Mouse (Mus musculus): ENCODE measurements around the gene 4933415F23Rik. TPM values are rescaled to one million over a fixed set of nuclear protein-coding genes. Genes with fewer than 3 reads are reported as not detected.
"Not testable (repeated sequence)": the region's sequence is repeated elsewhere in the genome, so short reads cannot be mapped to it uniquely, and the experiment has no call there.

4933415F23Rik gene
- polyA plus RNA-seq (2015; fragmentation: Nextera tagmentation; extraction: Ambion mirVana), result not detected in 2 replicates

GRCm38 (mm10) chr1:23102021-23102420 is at the start of gene 4933415F23Rik:
4933415F23Rik (minus strand) TSS chr1:23102253.
- Histone ChIP-seq H3K4me3 (replicated peaks; ENCODE audit: low read length) (no peak within 1 kb of the TSS), H3K27ac (ENCODE audit: low read length) (no peak within 1 kb of the TSS), H3K36me3 (ENCODE audit: control insufficient read depth, insufficient read depth, low read length) (no peaks in the 10 kb centered on the region), H3K4me1 (ENCODE audit: control insufficient read depth, insufficient read depth, low read length) (no peaks in the 10 kb centered on the region), H3K9ac (ENCODE audit: low read length) (no peak within 1 kb of the TSS), H3K9me3 (replicated peaks; ENCODE audit: control insufficient read depth, low read length) (no peaks in the 10 kb centered on the region), H3K27me3 (ENCODE audit: control insufficient read depth, insufficient read depth, low read length) (no peaks in the 10 kb centered on the region), H3K4me2 (ENCODE audit: low read depth, low read length) (no peak within 1 kb of the TSS)
- WGBS, result 91% methylated on average over 20 of the region's 20 CpGs
- no peak for ATAC-seq (ENCODE audit: insufficient read depth, low FRiP score)

GRCm38 (mm10) chr1:23151722-23152121 is 49.7 kb upstream of the 4933415F23Rik start:
- Histone ChIP-seq H3K4me1 (ENCODE audit: control insufficient read depth, insufficient read depth, low read length) (no peaks in the 10 kb centered on the region), H3K4me3 (replicated peaks; ENCODE audit: low read length) (no peak overlapping the region), H3K9me3 (replicated peaks; ENCODE audit: control insufficient read depth, low read length) (no peaks in the 10 kb centered on the region), H3K9ac (ENCODE audit: low read length) (no peak overlapping the region), H3K36me3 (ENCODE audit: control insufficient read depth, insufficient read depth, low read length) (no peaks in the 10 kb centered on the region), H3K27ac (ENCODE audit: low read length) (no peak overlapping the region), H3K27me3 (ENCODE audit: control insufficient read depth, insufficient read depth, low read length) (no peaks in the 10 kb centered on the region), H3K4me2 (ENCODE audit: low read depth, low read length) (no peak overlapping the region)
- WGBS, result 95% methylated on average over 1 of the region's 1 CpGs
- no peak for ATAC-seq (ENCODE audit: insufficient read depth, low FRiP score)

- Histone ChIP-seq H3K4me1 (ENCODE audit: control insufficient read depth, insufficient read depth, low read length) (no peaks in the 10 kb centered on the region), H3K9me3 (replicated peaks; ENCODE audit: control insufficient read depth, low read length) (no peaks in the 10 kb centered on the region), H3K36me3 (ENCODE audit: control insufficient read depth, insufficient read depth, low read length) (no peaks in the 10 kb centered on the region), H3K27me3 (ENCODE audit: control insufficient read depth, insufficient read depth, low read length) (no peaks in the 10 kb centered on the region), H3K27ac (ENCODE audit: low read length) (no peak overlapping the region), H3K9ac (ENCODE audit: low read length) (no peak overlapping the region), H3K4me2 (ENCODE audit: low read depth, low read length) (no peak overlapping the region), H3K4me3 (replicated peaks; ENCODE audit: low read length) (no peak overlapping the region)
- WGBS, result 42% methylated on average over 5 of the region's 5 CpGs
- no peak for ATAC-seq (ENCODE audit: insufficient read depth, low FRiP score)
Observed at GRCm38 (mm10) chr1:23146198-23146873, 44.3 kb upstream of the 4933415F23Rik start.

- H3K27ac ChIP-seq (ENCODE audit: low read length), result no peak overlapping the region
- H3K27me3 ChIP-seq (ENCODE audit: control insufficient read depth, insufficient read depth, low read length), result no peaks in the 10 kb centered on the region
- no peak overlapping the region for H3K9ac ChIP-seq (ENCODE audit: low read length)
- 80% methylated on average over 10 of the region's 10 CpGs for WGBS
- no peak for ATAC-seq (ENCODE audit: insufficient read depth, low FRiP score)
- H3K9me3 ChIP-seq (replicated peaks; ENCODE audit: control insufficient read depth, low read length), result no peaks in the 10 kb centered on the region
- no peaks in the 10 kb centered on the region for H3K4me1 ChIP-seq (ENCODE audit: control insufficient read depth, insufficient read depth, low read length)
- H3K4me2 ChIP-seq (ENCODE audit: low read depth, low read length), result no peak overlapping the region
- H3K4me3 ChIP-seq (replicated peaks; ENCODE audit: low read length), result no peak overlapping the region
- no peaks in the 10 kb centered on the region for H3K36me3 ChIP-seq (ENCODE audit: control insufficient read depth, insufficient read depth, low read length)
Observed at GRCm38 (mm10) chr1:23141121-23141811, 39.2 kb upstream of the 4933415F23Rik start.

- H3K4me2 ChIP-seq (ENCODE audit: low read depth, low read length); H3K36me3 ChIP-seq (ENCODE audit: control insufficient read depth, insufficient read depth, low read length); H3K4me3 ChIP-seq (replicated peaks; ENCODE audit: low read length); H3K27ac ChIP-seq (ENCODE audit: low read length); H3K27me3 ChIP-seq (ENCODE audit: control insufficient read depth, insufficient read depth, low read length); H3K9me3 ChIP-seq (replicated peaks; ENCODE audit: control insufficient read depth, low read length); H3K4me1 ChIP-seq (ENCODE audit: control insufficient read depth, insufficient read depth, low read length); H3K9ac ChIP-seq (ENCODE audit: low read length); ATAC-seq (ENCODE audit: insufficient read depth, low FRiP score): not testable (repeated sequence)
- WGBS, result 0% methylated on average over 1 of the region's 1 CpGs
Observed at GRCm38 (mm10) chr1:23140530-23140929, 38.5 kb upstream of the 4933415F23Rik start.

GRCm38 (mm10) chr1:23120901-23121300 is 18.8 kb upstream of the 4933415F23Rik start:
- no peaks in the 10 kb centered on the region for H3K9me3 ChIP-seq (replicated peaks; ENCODE audit: control insufficient read depth, low read length)
- no peaks in the 10 kb centered on the region for H3K4me1 ChIP-seq (ENCODE audit: control insufficient read depth, insufficient read depth, low read length)
- no peak overlapping the region for H3K27ac ChIP-seq (ENCODE audit: low read length)
- H3K9ac ChIP-seq (ENCODE audit: low read length), result no peak overlapping the region
- no peak overlapping the region for H3K4me2 ChIP-seq (ENCODE audit: low read depth, low read length)
- H3K4me3 ChIP-seq (replicated peaks; ENCODE audit: low read length), result no peak overlapping the region
- no peak for ATAC-seq (ENCODE audit: insufficient read depth, low FRiP score)
- no peaks in the 10 kb centered on the region for H3K36me3 ChIP-seq (ENCODE audit: control insufficient read depth, insufficient read depth, low read length)
- WGBS, result 51% methylated on average over 4 of the region's 4 CpGs
- no peaks in the 10 kb centered on the region for H3K27me3 ChIP-seq (ENCODE audit: control insufficient read depth, insufficient read depth, low read length)

- Histone ChIP-seq H3K27ac (ENCODE audit: low read length) (no peak overlapping the region), H3K27me3 (ENCODE audit: control insufficient read depth, insufficient read depth, low read length) (no peaks in the 10 kb centered on the region), H3K4me3 (replicated peaks; ENCODE audit: low read length) (no peak overlapping the region), H3K9ac (ENCODE audit: low read length) (no peak overlapping the region), H3K9me3 (replicated peaks; ENCODE audit: control insufficient read depth, low read length) (no peaks in the 10 kb centered on the region), H3K4me1 (ENCODE audit: control insufficient read depth, insufficient read depth, low read length) (no peaks in the 10 kb centered on the region), H3K36me3 (ENCODE audit: control insufficient read depth, insufficient read depth, low read length) (no peaks in the 10 kb centered on the region), H3K4me2 (ENCODE audit: low read depth, low read length) (no peak overlapping the region)
- WGBS, result 56% methylated on average over 4 of the region's 4 CpGs
- no peak for ATAC-seq (ENCODE audit: insufficient read depth, low FRiP score)
Observed at GRCm38 (mm10) chr1:23119406-23119805, 17.4 kb upstream of the 4933415F23Rik start.

- no peak overlapping the region for H3K4me3 ChIP-seq (replicated peaks; ENCODE audit: low read length)
- ATAC-seq (ENCODE audit: insufficient read depth, low FRiP score), result no peak
- H3K9ac ChIP-seq (ENCODE audit: low read length), result no peak overlapping the region
- no peak overlapping the region for H3K4me2 ChIP-seq (ENCODE audit: low read depth, low read length)
- WGBS, result 37% methylated on average over 3 of the region's 3 CpGs
- no peaks in the 10 kb centered on the region for H3K36me3 ChIP-seq (ENCODE audit: control insufficient read depth, insufficient read depth, low read length)
- H3K9me3 ChIP-seq (replicated peaks; ENCODE audit: control insufficient read depth, low read length), result no peaks in the 10 kb centered on the region
- H3K27me3 ChIP-seq (ENCODE audit: control insufficient read depth, insufficient read depth, low read length), result no peaks in the 10 kb centered on the region
- H3K27ac ChIP-seq (ENCODE audit: low read length), result no peak overlapping the region
- H3K4me1 ChIP-seq (ENCODE audit: control insufficient read depth, insufficient read depth, low read length), result no peaks in the 10 kb centered on the region
Observed at GRCm38 (mm10) chr1:23117423-23117822, 15.4 kb upstream of the 4933415F23Rik start.

GRCm38 (mm10) chr1:23109191-23109590 is 7.1 kb upstream of the 4933415F23Rik start:
- no peak for ATAC-seq (ENCODE audit: insufficient read depth, low FRiP score)
- Histone ChIP-seq H3K9ac (ENCODE audit: low read length) (no peak overlapping the region), H3K4me3 (replicated peaks; ENCODE audit: low read length) (no peak overlapping the region), H3K9me3 (replicated peaks; ENCODE audit: control insufficient read depth, low read length) (no peaks in the 10 kb centered on the region), H3K36me3 (ENCODE audit: control insufficient read depth, insufficient read depth, low read length) (no peaks in the 10 kb centered on the region), H3K4me1 (ENCODE audit: control insufficient read depth, insufficient read depth, low read length) (no peaks in the 10 kb centered on the region), H3K27ac (ENCODE audit: low read length) (no peak overlapping the region), H3K27me3 (ENCODE audit: control insufficient read depth, insufficient read depth, low read length) (no peaks in the 10 kb centered on the region), H3K4me2 (ENCODE audit: low read depth, low read length) (no peak overlapping the region)
- WGBS, result 77% methylated on average over 1 of the region's 1 CpGs
